Mouse (Mus musculus): ENCODE data around the gene D630003M21Rik. TPM values are rescaled to one million over a fixed set of nuclear protein-coding genes. Genes with fewer than 3 reads are reported as not detected.

D630003M21Rik gene
- polyA plus RNA-seq, 1 experiment from 2014 or later, result 3.3 TPM

- Histone ChIP-seq H3K36me3 (no peaks in the 10 kb centered on the region), H3K4me1 (peaks cover 14% of the 10 kb centered on the region), H3K27ac (no peak overlapping the region), H3K9me3 (replicated peaks) (no peaks in the 10 kb centered on the region), H3K27me3 (ENCODE audit: low read depth, poor library complexity, severe bottlenecking) (0 out of 2 replicates have a peak, but pooled peaks cover 5% of the 10 kb centered on the region), H3K4me3 (no peak overlapping the region)
- DNase-seq (ENCODE audit: low spot score), result peak; percentile 83
- WGBS, result 48% methylated on average over 9 of the region's 9 CpGs
These were observed 48.2 kb downstream of the D630003M21Rik start for GRCm38 (mm10) chr2:158180797-158181196.

DNA sequence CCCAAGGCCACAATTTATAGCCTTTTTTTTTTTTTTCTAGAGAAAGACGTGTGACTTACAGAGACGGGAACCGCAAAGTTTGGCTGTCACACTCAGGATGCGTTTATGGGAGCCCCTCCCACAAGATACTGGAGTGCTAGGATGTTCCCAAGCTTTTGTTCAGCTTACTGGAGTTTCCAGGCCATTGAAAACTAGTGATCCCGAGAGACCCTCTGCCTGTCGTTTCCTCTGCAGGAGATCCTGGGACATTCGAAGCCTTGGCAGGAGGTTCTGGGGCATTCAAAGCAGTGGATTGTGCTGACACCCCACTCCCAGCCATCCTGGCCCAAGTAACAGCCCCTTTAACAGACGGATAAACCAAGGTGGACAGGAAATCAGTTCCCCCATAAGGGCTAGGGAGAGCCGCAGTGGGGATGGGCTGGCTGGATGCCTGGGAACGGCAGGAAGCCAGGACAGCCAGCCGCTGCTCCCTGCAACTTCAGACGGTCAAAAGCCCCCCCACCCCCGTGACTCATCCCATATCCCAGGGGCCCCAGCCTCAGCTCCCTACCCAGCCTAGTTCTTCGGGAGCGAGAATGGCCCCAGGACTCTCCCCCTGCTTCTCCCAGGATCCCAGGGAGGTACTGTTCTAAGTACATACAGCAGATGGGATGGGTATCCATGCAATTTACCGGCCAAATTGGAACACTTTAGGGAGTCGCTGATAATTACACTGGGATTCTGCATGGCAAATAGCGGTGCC is 49.5 kb downstream of the D630003M21Rik start:
- H3K27ac ChIP-seq, result peak overlapping the region; percentile 50
- H3K4me1 ChIP-seq, result peaks cover 16% of the 10 kb centered on the region
- 31% methylated on average over 18 of the region's 18 CpGs for WGBS
- H3K9me3 ChIP-seq (replicated peaks), result no peaks in the 10 kb centered on the region
- peak overlapping the region; percentile 49 for H3K4me3 ChIP-seq
- DNase-seq (ENCODE audit: low spot score), result no peak
- H3K27me3 ChIP-seq (ENCODE audit: low read depth, poor library complexity, severe bottlenecking), result 0 out of 2 replicates have a peak, but pooled peaks cover 5% of the 10 kb centered on the region
- H3K36me3 ChIP-seq, result no peaks in the 10 kb centered on the region

GRCm38 (mm10) chr2:158178696-158179369 is 50.2 kb downstream of the D630003M21Rik start:
- 12% methylated on average over 17 of the region's 19 CpGs for WGBS
- no peaks in the 10 kb centered on the region for H3K9me3 ChIP-seq (replicated peaks)
- 0 out of 2 replicates have a peak, but pooled peaks cover 5% of the 10 kb centered on the region for H3K27me3 ChIP-seq (ENCODE audit: low read depth, poor library complexity, severe bottlenecking)
- H3K36me3 ChIP-seq, result no peaks in the 10 kb centered on the region
- H3K4me1 ChIP-seq, result peaks cover 18% of the 10 kb centered on the region
- peak; percentile 85 for DNase-seq (ENCODE audit: low spot score)
- H3K4me3 ChIP-seq, result peak overlapping the region; percentile 49
- H3K27ac ChIP-seq, result peak overlapping the region; percentile 50

GRCm38 (mm10) chr2:158178139-158178538 is 50.9 kb downstream of the D630003M21Rik start:
- Histone ChIP-seq H3K36me3 (no peaks in the 10 kb centered on the region), H3K27me3 (ENCODE audit: low read depth, poor library complexity, severe bottlenecking) (0 out of 2 replicates have a peak, but pooled peaks cover 5% of the 10 kb centered on the region), H3K4me1 (peaks cover 18% of the 10 kb centered on the region), H3K9me3 (replicated peaks) (no peaks in the 10 kb centered on the region), H3K4me3 (no peak overlapping the region), H3K27ac (no peak overlapping the region)
- WGBS, result 74% methylated on average over 4 of the region's 4 CpGs
- DNase-seq (ENCODE audit: low spot score), result no peak

GRCm38 (mm10) chr2:158177574-158177973 is 51.4 kb downstream of the D630003M21Rik start:
- H3K9me3 ChIP-seq (replicated peaks), result no peaks in the 10 kb centered on the region
- H3K27me3 ChIP-seq (ENCODE audit: low read depth, poor library complexity, severe bottlenecking), result 0 out of 2 replicates have a peak, but pooled peaks cover 5% of the 10 kb centered on the region
- no peak overlapping the region for H3K4me3 ChIP-seq
- DNase-seq (ENCODE audit: low spot score), result no peak
- 60% methylated on average over 3 of the region's 3 CpGs for WGBS
- no peak overlapping the region for H3K27ac ChIP-seq
- H3K4me1 ChIP-seq, result peaks cover 18% of the 10 kb centered on the region
- H3K36me3 ChIP-seq, result no peaks in the 10 kb centered on the region

GRCm38 (mm10) chr2:158176763-158177162 is 52.3 kb downstream of the D630003M21Rik start:
- Histone ChIP-seq H3K27me3 (ENCODE audit: low read depth, poor library complexity, severe bottlenecking) (0 out of 2 replicates have a peak, but pooled peaks cover 5% of the 10 kb centered on the region), H3K4me1 (peaks cover 18% of the 10 kb centered on the region), H3K36me3 (no peaks in the 10 kb centered on the region), H3K4me3 (no peak overlapping the region), H3K27ac (no peak overlapping the region), H3K9me3 (replicated peaks) (no peaks in the 10 kb centered on the region)
- DNase-seq (ENCODE audit: low spot score), result no peak
- WGBS, result 92% methylated on average over 9 of the region's 9 CpGs

GRCm38 (mm10) chr2:158175433-158175832 is 53.6 kb downstream of the D630003M21Rik start:
- H3K4me1 ChIP-seq, result peaks cover 18% of the 10 kb centered on the region
- 0 out of 2 replicates have a peak, but pooled peaks cover 5% of the 10 kb centered on the region for H3K27me3 ChIP-seq (ENCODE audit: low read depth, poor library complexity, severe bottlenecking)
- DNase-seq (ENCODE audit: low spot score), result no peak
- WGBS, result 78% methylated on average over 3 of the region's 3 CpGs
- H3K36me3 ChIP-seq, result no peaks in the 10 kb centered on the region
- H3K27ac ChIP-seq, result no peak overlapping the region
- no peak overlapping the region for H3K4me3 ChIP-seq
- no peaks in the 10 kb centered on the region for H3K9me3 ChIP-seq (replicated peaks)

DNA sequence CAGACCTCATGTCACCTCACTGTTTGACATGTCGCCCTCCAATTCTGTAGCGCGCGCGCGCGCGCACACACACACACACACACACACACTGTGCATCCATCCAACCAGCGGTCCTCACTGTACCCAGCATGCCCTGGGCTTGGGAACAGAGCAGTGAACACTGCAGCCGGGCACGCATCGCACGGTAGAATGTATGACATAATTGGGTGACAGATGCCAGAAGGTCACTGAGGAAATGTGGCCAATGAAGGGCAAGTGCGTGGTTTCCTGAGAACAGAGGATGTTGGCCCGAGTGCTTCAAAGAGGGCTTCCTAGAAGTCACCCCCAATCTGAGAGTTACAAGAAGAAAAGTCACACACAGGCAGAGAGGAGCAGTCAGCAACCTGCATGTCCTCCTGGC is 54.1 kb downstream of the D630003M21Rik start:
- Histone ChIP-seq H3K36me3 (no peaks in the 10 kb centered on the region), H3K27ac (no peak overlapping the region), H3K4me1 (peaks cover 18% of the 10 kb centered on the region), H3K4me3 (no peak overlapping the region), H3K27me3 (ENCODE audit: low read depth, poor library complexity, severe bottlenecking) (0 out of 2 replicates have a peak, but pooled peaks cover 5% of the 10 kb centered on the region), H3K9me3 (replicated peaks) (no peaks in the 10 kb centered on the region)
- WGBS, result 88% methylated on average over 15 of the region's 15 CpGs
- DNase-seq (ENCODE audit: low spot score), result no peak

DNA sequence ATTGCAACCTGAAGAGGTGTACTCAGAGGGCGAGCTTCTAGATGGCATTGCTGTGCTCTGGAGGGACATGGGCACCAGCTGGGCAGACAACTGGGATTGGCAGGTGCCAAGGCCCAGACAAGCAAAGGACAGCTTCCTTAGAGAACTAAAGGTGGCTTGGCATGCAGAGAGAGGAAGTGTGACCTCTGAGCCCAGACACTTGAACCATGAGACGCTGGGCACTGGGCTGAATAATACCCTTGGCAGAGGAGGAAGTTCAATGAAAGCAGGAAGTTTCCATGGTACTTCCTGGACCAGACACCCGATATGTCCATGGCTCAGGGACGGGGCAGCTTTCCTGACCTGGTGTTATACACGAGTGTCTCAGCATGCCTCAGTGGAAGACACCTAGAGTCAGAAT is 54.6 kb downstream of the D630003M21Rik start:
- no peak overlapping the region for H3K4me3 ChIP-seq
- H3K27ac ChIP-seq, result no peak overlapping the region
- WGBS, result 87% methylated on average over 5 of the region's 5 CpGs
- no peaks in the 10 kb centered on the region for H3K36me3 ChIP-seq
- no peak for DNase-seq (ENCODE audit: low spot score)
- peaks cover 14% of the 10 kb centered on the region for H3K4me1 ChIP-seq
- H3K9me3 ChIP-seq (replicated peaks), result no peaks in the 10 kb centered on the region
- no peaks in the 10 kb centered on the region for H3K27me3 ChIP-seq (ENCODE audit: low read depth, poor library complexity, severe bottlenecking)

DNA sequence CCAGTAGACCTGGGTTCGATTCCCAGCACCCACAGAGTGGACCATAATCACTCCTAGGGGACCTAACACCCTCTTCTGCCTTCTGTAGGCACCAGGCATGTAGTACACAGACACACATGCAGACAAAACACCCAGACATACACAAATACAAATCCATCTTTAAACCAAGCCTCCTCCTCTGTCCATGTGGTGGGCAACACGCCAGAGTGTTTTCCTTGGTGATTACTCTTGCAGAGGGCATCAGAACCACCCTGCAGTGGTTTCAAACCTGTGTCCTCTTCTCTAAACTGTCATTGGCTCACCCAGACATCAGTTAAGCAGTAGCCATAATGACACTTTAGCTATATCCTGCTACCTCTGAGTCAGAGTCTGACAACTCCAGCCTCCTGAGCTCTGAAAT is 58.6 kb downstream of the D630003M21Rik start:
- 84% methylated on average over 2 of the region's 2 CpGs for WGBS
- Histone ChIP-seq H3K4me1 (0 out of 2 replicates have a peak, but pooled peaks cover 3% of the 10 kb centered on the region), H3K27me3 (ENCODE audit: low read depth, poor library complexity, severe bottlenecking) (no peaks in the 10 kb centered on the region)

DNA sequence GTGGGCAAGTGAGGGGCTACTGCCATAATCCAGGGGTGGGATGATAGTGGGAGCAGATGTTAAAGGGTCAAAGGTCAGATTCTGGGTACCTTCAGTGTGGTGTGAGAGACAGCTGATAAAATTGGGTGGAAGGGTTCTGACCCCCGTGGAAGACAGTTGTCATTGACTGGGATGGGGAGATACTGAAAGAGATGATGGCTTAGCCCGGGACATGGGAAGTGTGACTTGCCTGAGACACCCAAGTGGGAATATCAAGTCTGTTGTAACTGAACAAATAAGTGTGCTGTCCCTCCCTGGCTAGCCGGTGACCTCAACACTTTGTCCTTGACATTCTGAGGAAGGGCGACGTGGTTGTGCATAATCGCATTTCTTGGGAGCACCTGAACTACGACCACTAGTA is 59.3 kb downstream of the D630003M21Rik start:
- Histone ChIP-seq H3K4me3 (no peak overlapping the region), H3K9me3 (replicated peaks) (no peaks in the 10 kb centered on the region), H3K27me3 (ENCODE audit: low read depth, poor library complexity, severe bottlenecking) (no peaks in the 10 kb centered on the region), H3K27ac (no peak overlapping the region), H3K36me3 (no peaks in the 10 kb centered on the region), H3K4me1 (0 out of 2 replicates have a peak, but pooled peaks cover 2% of the 10 kb centered on the region)
- DNase-seq (ENCODE audit: low spot score), result no peak
- 87% methylated on average over 7 of the region's 7 CpGs for WGBS

More for the DNA sequence above, 58.6 kb downstream of the D630003M21Rik start:
- H3K4me3 ChIP-seq, result no peak overlapping the region
- DNase-seq (ENCODE audit: low spot score), result no peak
- H3K9me3 ChIP-seq (replicated peaks), result no peaks in the 10 kb centered on the region
- no peak overlapping the region for H3K27ac ChIP-seq
- H3K36me3 ChIP-seq, result no peaks in the 10 kb centered on the region

DNA sequence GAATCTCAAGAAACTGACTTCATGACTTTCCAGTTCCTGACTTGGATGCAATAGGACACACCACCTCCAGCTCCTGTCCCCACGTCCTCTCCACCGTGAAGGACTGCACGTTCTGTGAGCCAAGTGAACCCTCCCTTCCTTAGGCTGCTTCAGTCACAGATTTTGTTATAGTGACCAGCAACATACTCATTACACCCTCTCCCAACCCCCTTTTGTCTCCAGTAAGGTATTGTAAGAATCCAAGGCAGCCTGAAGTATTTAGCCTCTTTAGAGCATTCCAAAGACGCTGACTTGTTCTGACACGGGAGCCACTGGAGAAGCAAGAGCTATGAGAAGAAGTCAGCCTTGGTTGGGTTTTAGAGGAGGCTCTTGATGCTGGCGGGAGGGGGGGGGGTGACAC is 59.7 kb downstream of the D630003M21Rik start:
- DNase-seq (ENCODE audit: low spot score), result no peak
- H3K27ac ChIP-seq, result no peak overlapping the region
- WGBS, result 86% methylated on average over 6 of the region's 6 CpGs

DNA sequence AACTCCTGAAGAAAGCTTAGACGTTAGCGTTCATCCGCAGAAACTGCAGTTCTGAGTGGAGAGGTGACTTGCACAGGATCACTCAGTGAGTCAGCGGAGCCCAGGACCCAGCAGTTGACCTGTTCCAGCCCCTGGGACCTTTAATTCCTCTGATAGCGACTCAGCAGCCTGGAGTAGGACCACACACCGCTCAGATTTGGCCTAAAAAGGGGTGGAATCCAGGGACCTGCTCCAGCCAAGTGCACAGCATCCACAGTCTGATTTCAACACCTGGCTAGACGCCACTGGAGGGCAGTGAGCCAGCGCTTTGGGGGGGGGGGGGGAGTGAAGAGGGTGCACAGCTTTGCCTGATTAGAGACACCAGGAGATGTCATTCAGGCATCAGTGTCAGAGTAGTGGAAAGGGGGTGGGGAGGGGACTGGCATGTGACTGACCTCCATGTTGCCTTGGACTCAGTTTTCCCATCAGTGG is 60.2 kb downstream of the D630003M21Rik start:
- no peaks in the 10 kb centered on the region for H3K27me3 ChIP-seq (ENCODE audit: low read depth, poor library complexity, severe bottlenecking)
- no peaks in the 10 kb centered on the region for H3K4me1 ChIP-seq
- WGBS, result 76% methylated on average over 8 of the region's 8 CpGs
- no peaks in the 10 kb centered on the region for H3K36me3 ChIP-seq
- DNase-seq (ENCODE audit: low spot score), result no peak
- H3K9me3 ChIP-seq (replicated peaks), result no peaks in the 10 kb centered on the region
- H3K4me3 ChIP-seq, result no peak overlapping the region
- no peak overlapping the region for H3K27ac ChIP-seq

More for the DNA sequence above, 59.7 kb downstream of the D630003M21Rik start:
- no peaks in the 10 kb centered on the region for H3K36me3 ChIP-seq
- no peak overlapping the region for H3K4me3 ChIP-seq
- H3K4me1 ChIP-seq, result 0 out of 2 replicates have a peak, but pooled peaks cover under 1% of the 10 kb centered on the region
- H3K9me3 ChIP-seq (replicated peaks), result no peaks in the 10 kb centered on the region
- H3K27me3 ChIP-seq (ENCODE audit: low read depth, poor library complexity, severe bottlenecking), result no peaks in the 10 kb centered on the region
